Mouse (Mus musculus): Measurements from ENCODE around the gene Gm3543. TPM values are rescaled to one million over a fixed set of nuclear protein-coding genes. Genes with fewer than 3 reads are reported as not detected.
"Not testable (repeated sequence)": the region's sequence is repeated elsewhere in the genome, so short reads cannot be mapped to it uniquely, and the experiment has no call there.

Gene Gm3543
- not detected in 2 replicates for polyA plus RNA-seq (2015; fragmentation: Nextera tagmentation; extraction: Ambion mirVana)

DNA sequence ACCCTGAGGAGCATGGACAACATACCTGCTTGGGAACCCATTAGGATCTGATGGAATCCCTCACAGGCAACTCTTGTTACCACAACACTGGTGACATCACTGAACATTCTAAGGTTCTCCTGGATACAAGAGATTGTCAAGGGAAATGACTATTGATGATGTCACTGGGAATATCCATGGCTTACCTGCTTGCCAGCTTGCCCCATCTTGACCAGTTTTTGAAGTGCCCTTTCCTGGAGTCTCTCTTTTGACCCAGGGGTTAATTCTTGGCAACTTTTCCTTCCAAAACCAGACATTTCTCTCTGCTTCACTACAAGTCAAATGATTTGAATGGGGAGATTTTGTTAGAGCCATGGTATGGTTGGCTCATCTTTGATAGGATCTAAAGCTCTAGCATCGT is at the start of gene Gm3543:
Gm3543 (minus strand) TSS at position 101 of the 400 bp plus-strand sequence.
- not testable (repeated sequence) for H3K9ac ChIP-seq (ENCODE audit: low read length); ATAC-seq (ENCODE audit: low FRiP score, low TSS enrichment); H3K4me1 ChIP-seq (replicated peaks; ENCODE audit: control insufficient read depth, insufficient read depth); H3K27me3 ChIP-seq (ENCODE audit: control insufficient read depth, insufficient read depth, low read length); DNase-seq (ENCODE audit: low spot score); H3K27ac ChIP-seq (replicated peaks); H3K4me3 ChIP-seq (ENCODE audit: low read depth, low read length); H3K4me2 ChIP-seq (replicated peaks; ENCODE audit: low read depth); H3K36me3 ChIP-seq (ENCODE audit: control insufficient read depth, insufficient read depth, low read length); H3K9me3 ChIP-seq (ENCODE audit: control insufficient read depth, low read length)
- WGBS: no CpG with 5 or more reads among the region's 1 CpGs

- not testable (repeated sequence) for H3K4me3 ChIP-seq (ENCODE audit: low read depth, low read length); H3K4me1 ChIP-seq (replicated peaks; ENCODE audit: control insufficient read depth, insufficient read depth); H3K27me3 ChIP-seq (ENCODE audit: control insufficient read depth, insufficient read depth, low read length); H3K9me3 ChIP-seq (ENCODE audit: control insufficient read depth, low read length); ATAC-seq (ENCODE audit: low FRiP score, low TSS enrichment); H3K9ac ChIP-seq (ENCODE audit: low read length); H3K36me3 ChIP-seq (ENCODE audit: control insufficient read depth, insufficient read depth, low read length); DNase-seq (ENCODE audit: low spot score); H3K4me2 ChIP-seq (replicated peaks; ENCODE audit: low read depth); H3K27ac ChIP-seq (replicated peaks)
- WGBS: 48% methylated on average over 3 of the region's 3 CpGs
Observed at GRCm38 (mm10) chr14:41968596-41968995, 14.5 kb downstream of the Gm3543 start.

DNA sequence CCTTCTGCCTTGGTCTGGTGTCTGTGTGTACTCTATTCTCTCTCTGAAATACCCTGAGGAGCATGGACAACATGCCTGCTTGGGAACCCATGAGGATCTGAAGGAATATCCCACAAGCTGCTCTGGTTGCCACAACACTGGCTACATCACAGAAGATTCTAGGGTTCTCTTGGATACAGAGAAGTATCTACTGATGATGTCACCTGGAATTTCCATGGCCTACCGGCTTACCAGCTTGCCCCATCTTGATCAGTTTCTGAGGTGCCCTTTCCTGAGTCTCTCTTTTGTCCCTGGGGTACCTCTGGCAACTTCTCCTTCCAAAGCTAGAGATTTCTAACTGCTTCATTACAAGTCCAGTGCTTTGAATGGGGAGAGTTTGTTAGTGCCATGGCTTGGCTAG is 15.3 kb downstream of the Gm3543 start, which contains the start of gene Gm6401:
Gm6401 (minus strand) TSS at position 101 of the 400 bp plus-strand sequence.
- not testable (repeated sequence) for DNase-seq (ENCODE audit: low spot score); H3K27me3 ChIP-seq (ENCODE audit: control insufficient read depth, insufficient read depth, low read length); H3K36me3 ChIP-seq (ENCODE audit: control insufficient read depth, insufficient read depth, low read length); H3K4me1 ChIP-seq (replicated peaks; ENCODE audit: control insufficient read depth, insufficient read depth); H3K9ac ChIP-seq (ENCODE audit: low read length); ATAC-seq (ENCODE audit: low FRiP score, low TSS enrichment); H3K9me3 ChIP-seq (ENCODE audit: control insufficient read depth, low read length); H3K27ac ChIP-seq (replicated peaks); H3K4me2 ChIP-seq (replicated peaks; ENCODE audit: low read depth); H3K4me3 ChIP-seq (ENCODE audit: low read depth, low read length)
- 71% methylated on average over 1 of the region's 1 CpGs for WGBS

- not testable (repeated sequence) for DNase-seq (ENCODE audit: low spot score); ATAC-seq (ENCODE audit: low FRiP score, low TSS enrichment); H3K36me3 ChIP-seq (ENCODE audit: control insufficient read depth, insufficient read depth, low read length); H3K9ac ChIP-seq (ENCODE audit: low read length); H3K4me1 ChIP-seq (replicated peaks; ENCODE audit: control insufficient read depth, insufficient read depth); H3K9me3 ChIP-seq (ENCODE audit: control insufficient read depth, low read length); H3K27me3 ChIP-seq (ENCODE audit: control insufficient read depth, insufficient read depth, low read length); H3K4me2 ChIP-seq (replicated peaks; ENCODE audit: low read depth); H3K27ac ChIP-seq (replicated peaks); H3K4me3 ChIP-seq (ENCODE audit: low read depth, low read length)
- WGBS: 59% methylated on average over 4 of the region's 4 CpGs
Observed at GRCm38 (mm10) chr14:41964095-41964494, 19.0 kb downstream of the Gm3543 start.

GRCm38 (mm10) chr14:41943695-41944094 is 39.4 kb downstream of the Gm3543 start, which contains the start of gene 1700024B05Rik:
Gene 1700024B05Rik, plus strand, starts transcription at chr14:41943995.
- not testable (repeated sequence) for H3K4me1 ChIP-seq (replicated peaks; ENCODE audit: control insufficient read depth, insufficient read depth); ATAC-seq (ENCODE audit: low FRiP score, low TSS enrichment); H3K36me3 ChIP-seq (ENCODE audit: control insufficient read depth, insufficient read depth, low read length); H3K4me3 ChIP-seq (ENCODE audit: low read depth, low read length); H3K9ac ChIP-seq (ENCODE audit: low read length); DNase-seq (ENCODE audit: low spot score); H3K27me3 ChIP-seq (ENCODE audit: control insufficient read depth, insufficient read depth, low read length); H3K27ac ChIP-seq (replicated peaks); H3K4me2 ChIP-seq (replicated peaks; ENCODE audit: low read depth); H3K9me3 ChIP-seq (ENCODE audit: control insufficient read depth, low read length)
- WGBS: 93% methylated on average over 1 of the region's 2 CpGs

Other genes with a start within 250 kb of the Gm3543 start
- not detected in 2 replicates for gene Gm7929, start 232.7 kb downstream of the Gm3543 start, polyA plus RNA-seq (2015; fragmentation: Nextera tagmentation; extraction: Ambion mirVana)
- gene Gm47189, start 210.9 kb downstream of the Gm3543 start, polyA plus RNA-seq (2015; fragmentation: Nextera tagmentation; extraction: Ambion mirVana): not detected in 2 replicates
- gene Gm7980, start 76.0 kb downstream of the Gm3543 start, polyA plus RNA-seq (2015; fragmentation: Nextera tagmentation; extraction: Ambion mirVana): not detected in 2 replicates
- gene 1700049E17Rik1, start 58.4 kb downstream of the Gm3543 start, polyA plus RNA-seq (2015; fragmentation: Nextera tagmentation; extraction: Ambion mirVana): not detected in 2 replicates
- not detected in 2 replicates for gene 1700024B05Rik, start 39.3 kb downstream of the Gm3543 start, polyA plus RNA-seq (2015; fragmentation: Nextera tagmentation; extraction: Ambion mirVana)
- gene Gm6401, start 15.4 kb downstream of the Gm3543 start, polyA plus RNA-seq (2015; fragmentation: Nextera tagmentation; extraction: Ambion mirVana): not detected in 2 replicates
- not detected in 2 replicates for gene Gm7951, start 134.0 kb upstream of the Gm3543 start, polyA plus RNA-seq (2015; fragmentation: Nextera tagmentation; extraction: Ambion mirVana)
- not detected in 2 replicates for gene Gm17027, start 179.3 kb upstream of the Gm3543 start, polyA plus RNA-seq (2015; fragmentation: Nextera tagmentation; extraction: Ambion mirVana)
- gene Gm3573, start 207.5 kb upstream of the Gm3543 start, polyA plus RNA-seq (2015; fragmentation: Nextera tagmentation; extraction: Ambion mirVana): not detected in 2 replicates